Mouse (Mus musculus): ENCODE data around the gene Maco1. TPM values are rescaled to one million over a fixed set of nuclear protein-coding genes. Genes with fewer than 3 reads are reported as not detected.

The Maco1 gene
- polyA plus RNA-seq, 1 experiment from 2014 or later, result 35.0 TPM

DNA sequence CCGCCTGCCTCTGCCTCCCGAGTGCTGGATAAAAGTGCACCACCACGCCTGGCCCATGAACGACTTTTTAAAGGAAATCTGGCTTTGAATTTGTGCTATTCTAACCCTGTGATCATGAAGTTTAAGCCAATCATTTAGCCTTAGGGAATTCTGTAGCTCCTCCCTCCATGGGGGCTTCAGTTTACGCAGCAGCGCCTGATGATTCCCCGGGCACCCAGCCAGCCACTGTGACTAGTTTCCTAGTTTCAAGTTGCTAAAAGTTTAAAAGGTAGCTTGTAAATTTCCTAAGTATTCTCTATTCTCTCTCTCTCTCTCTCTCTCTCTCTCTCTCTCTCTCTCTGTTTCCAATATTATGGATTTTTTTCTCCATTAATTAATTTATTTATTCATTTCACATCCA, 76.9 kb downstream of the Maco1 start:
- whole genome bisulfite sequencing, result 79% methylated on average over 7 of the region's 7 CpGs
- DNase-seq (ENCODE audit: extremely low spot score, low spot score), result no peak
- H3K4me1 ChIP-seq, result peaks cover 30% of the 10 kb centered on the region
- H3K27me3 ChIP-seq (ENCODE audit: poor library complexity, severe bottlenecking), result no peaks in the 10 kb centered on the region; the same call in 1 of the 2 replicates
- no peaks in the 10 kb centered on the region for H3K9me3 ChIP-seq
- H3K4me3 ChIP-seq, result no peak overlapping the region
- H3K27ac ChIP-seq, result no peak overlapping the region
- no peaks in the 10 kb centered on the region for H3K36me3 ChIP-seq (replicated peaks)

DNA sequence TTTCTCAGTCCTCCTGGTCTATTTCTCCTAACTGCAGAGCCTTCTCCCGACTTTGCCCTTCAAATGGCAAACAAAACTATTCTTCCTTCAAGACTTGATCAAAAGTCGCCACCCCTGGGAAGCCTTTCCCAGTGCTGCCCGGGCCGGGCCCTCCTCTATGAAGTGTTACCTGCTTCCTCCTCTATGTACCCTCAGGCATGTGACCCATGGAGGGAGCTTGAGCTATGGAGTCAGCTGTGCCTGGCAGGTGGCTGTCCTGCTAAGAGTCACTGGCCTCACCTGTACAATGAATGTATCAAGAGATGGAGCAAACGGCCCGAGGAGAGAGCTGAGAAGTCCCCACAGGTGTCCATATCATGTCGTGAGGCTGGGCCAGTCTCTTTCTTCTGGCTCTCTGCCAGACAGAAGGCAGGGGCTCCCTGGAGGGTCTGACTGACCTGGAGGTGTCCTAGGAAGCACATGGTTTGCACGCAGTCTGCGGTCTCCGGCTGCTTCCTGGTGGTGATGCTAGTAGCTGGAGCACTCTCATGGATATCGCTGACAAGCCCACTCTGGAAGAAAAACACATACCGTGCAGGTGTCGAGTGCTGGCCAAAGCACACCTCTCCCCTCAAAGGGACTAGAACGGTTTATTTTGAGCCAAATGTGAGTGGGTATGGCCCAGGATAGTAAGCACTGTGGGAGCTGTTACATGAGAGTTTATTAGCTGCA, 77.8 kb downstream of the Maco1 start:
- WGBS, result 72% methylated on average over 14 of the region's 14 CpGs
- H3K27ac ChIP-seq, result no peak overlapping the region

DNA sequence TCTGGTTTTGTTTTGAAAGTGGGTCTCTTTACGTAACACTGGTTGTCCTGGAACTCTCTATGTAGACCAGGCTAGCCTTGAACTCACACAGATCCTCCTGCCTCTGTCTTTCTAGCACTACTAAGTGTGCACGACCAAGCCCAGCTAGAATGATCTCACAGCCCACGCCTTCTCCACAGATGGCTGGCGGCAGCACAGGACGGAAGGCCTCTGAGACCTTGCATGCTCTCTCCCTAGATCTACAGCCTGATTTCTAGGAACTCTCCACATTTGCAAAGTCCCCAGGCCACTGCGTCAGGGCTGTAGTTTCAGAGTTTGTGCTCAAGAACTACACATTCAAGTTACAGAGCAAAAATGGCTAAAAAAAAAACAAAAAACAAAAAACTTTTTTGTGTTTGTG, 79.0 kb downstream of the Maco1 start:
- Histone ChIP-seq H3K4me1 (peaks cover 18% of the 10 kb centered on the region), H3K27me3 (ENCODE audit: poor library complexity, severe bottlenecking) (peaks cover 14% of the 10 kb centered on the region), H3K36me3 (replicated peaks) (no peaks in the 10 kb centered on the region), H3K4me3 (no peak overlapping the region), H3K27ac (no peak overlapping the region), H3K9me3 (no peaks in the 10 kb centered on the region)
- no peak for DNase-seq (ENCODE audit: extremely low spot score, low spot score)
- 84% methylated on average over 6 of the region's 6 CpGs for WGBS

More for the DNA sequence above, 77.8 kb downstream of the Maco1 start:
- H3K36me3 ChIP-seq (replicated peaks), result no peaks in the 10 kb centered on the region
- no peak overlapping the region for H3K4me3 ChIP-seq
- no peaks in the 10 kb centered on the region for H3K9me3 ChIP-seq
- peaks cover 2% of the 10 kb centered on the region for H3K27me3 ChIP-seq (ENCODE audit: poor library complexity, severe bottlenecking)
- no peak for DNase-seq (ENCODE audit: extremely low spot score, low spot score)
- peaks cover 29% of the 10 kb centered on the region for H3K4me1 ChIP-seq

DNA sequence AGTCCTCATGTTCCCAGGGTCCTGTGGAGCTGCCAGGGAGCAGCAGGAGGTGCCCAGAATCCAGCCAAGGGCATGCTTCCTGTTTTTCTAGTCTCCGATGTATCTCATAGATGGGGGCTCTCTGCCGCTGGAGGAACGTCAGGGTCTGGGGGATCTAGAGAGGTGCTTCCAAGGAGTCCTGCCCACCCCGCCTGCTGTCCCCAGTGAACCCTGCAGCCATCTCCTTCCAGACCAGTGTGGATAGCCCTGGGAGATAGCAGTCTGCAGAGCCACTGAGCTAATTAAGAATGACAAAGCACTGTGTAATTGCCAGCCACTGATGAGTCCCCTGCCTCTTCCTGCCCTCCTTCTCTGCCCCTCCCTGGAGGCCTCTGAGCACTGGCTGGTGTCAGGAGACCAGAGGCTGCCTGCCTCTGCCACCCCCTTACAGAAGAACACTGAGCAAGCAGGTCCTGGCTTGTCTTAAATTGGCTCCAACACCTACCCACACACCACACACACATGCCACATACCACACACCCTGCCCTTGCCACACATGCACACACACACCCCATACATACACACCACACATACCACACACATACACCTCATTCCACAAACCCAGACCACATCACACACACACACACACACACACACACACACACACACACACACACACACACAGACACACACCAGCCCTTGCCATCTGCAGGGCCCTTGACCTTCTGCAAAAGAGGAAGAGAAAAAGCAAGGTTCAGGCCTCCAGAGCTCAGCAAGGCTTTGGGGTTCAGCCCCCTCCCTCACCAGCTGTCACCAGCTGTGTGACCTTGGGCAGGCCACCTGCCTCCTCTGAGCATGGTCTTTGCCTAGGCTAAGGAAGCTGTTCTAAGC, 80.1 kb downstream of the Maco1 start:
- Histone ChIP-seq H3K27ac (peak overlapping the region; percentile 40; the same call in 1 of the 2 replicates), H3K4me3 (no peak overlapping the region), H3K4me1 (peaks cover 24% of the 10 kb centered on the region), H3K9me3 (no peaks in the 10 kb centered on the region), H3K36me3 (replicated peaks) (no peaks in the 10 kb centered on the region), H3K27me3 (ENCODE audit: poor library complexity, severe bottlenecking) (peaks cover 24% of the 10 kb centered on the region)
- WGBS, result 42% methylated on average over 4 of the region's 4 CpGs
- no peak for DNase-seq (ENCODE audit: extremely low spot score, low spot score)

DNA sequence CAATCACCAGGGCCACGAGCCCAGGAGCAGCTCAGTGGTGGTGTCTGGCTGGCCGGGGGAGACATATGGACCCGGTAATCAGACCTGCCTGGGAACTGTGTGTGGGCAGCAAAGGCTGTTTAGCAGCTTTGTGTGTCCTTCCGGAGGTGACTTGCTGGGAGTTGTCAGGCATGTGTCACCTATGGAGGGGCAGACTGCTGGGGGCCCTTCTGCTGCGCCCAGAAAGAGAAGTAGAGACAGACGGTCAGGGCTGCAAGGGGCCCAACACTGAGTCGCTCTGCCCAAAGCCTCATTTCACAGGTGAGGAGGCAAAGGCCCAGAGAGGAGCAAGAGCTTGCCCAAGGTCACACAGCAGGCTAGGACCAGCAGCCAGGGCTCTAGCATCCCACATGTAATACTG, 83.3 kb downstream of the Maco1 start:
- no peak for DNase-seq (ENCODE audit: extremely low spot score, low spot score)
- WGBS, result 81% methylated on average over 7 of the region's 7 CpGs
- H3K4me1 ChIP-seq, result peaks cover 54% of the 10 kb centered on the region

DNA sequence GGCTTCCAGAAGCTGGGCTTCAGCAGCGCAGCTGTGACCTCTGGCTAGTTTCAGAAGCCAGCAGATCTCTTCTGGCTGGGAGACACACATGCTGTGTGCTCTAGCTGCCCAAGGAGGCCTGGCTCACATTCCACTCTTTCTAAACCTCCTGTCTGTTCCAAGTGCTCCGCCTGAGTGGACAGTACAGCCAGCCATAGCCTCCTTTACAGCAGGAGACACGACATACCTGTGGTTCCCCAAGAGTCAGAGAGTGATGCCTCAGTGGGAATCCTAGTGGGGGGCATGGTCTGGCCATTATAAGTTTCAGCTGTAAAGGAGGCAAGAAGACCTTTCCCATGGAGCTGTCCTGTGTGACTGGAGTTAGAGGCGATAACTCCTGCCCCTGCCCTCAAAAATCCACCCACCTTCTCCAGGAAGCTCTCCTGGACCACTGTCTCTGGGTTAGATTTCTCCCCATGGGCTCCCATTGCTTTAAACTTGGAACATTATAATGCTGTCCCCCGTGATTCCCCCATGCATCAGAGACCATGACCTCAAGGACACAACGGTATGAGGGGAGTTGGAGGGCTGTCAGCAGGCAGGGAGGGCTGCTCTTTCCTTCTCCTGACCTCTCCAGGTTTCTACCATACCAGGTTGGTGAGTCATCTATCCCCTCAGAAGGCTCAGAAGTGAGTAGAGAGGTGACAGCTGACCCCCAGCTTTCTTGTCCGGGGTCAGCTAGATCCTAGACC, 83.9 kb downstream of the Maco1 start:
- Histone ChIP-seq H3K27ac (no peak overlapping the region), H3K4me1 (peaks cover 60% of the 10 kb centered on the region), H3K27me3 (ENCODE audit: poor library complexity, severe bottlenecking) (peaks cover 57% of the 10 kb centered on the region), H3K36me3 (replicated peaks) (no peaks in the 10 kb centered on the region), H3K4me3 (no peak overlapping the region), H3K9me3 (no peaks in the 10 kb centered on the region)
- WGBS, result 71% methylated on average over 7 of the region's 7 CpGs
- no peak for DNase-seq (ENCODE audit: extremely low spot score, low spot score)

More for the DNA sequence above, 83.3 kb downstream of the Maco1 start:
- Histone ChIP-seq H3K4me3 (no peak overlapping the region), H3K27me3 (ENCODE audit: poor library complexity, severe bottlenecking) (peaks cover 51% of the 10 kb centered on the region), H3K27ac (no peak overlapping the region), H3K36me3 (replicated peaks) (no peaks in the 10 kb centered on the region), H3K9me3 (no peaks in the 10 kb centered on the region)

DNA sequence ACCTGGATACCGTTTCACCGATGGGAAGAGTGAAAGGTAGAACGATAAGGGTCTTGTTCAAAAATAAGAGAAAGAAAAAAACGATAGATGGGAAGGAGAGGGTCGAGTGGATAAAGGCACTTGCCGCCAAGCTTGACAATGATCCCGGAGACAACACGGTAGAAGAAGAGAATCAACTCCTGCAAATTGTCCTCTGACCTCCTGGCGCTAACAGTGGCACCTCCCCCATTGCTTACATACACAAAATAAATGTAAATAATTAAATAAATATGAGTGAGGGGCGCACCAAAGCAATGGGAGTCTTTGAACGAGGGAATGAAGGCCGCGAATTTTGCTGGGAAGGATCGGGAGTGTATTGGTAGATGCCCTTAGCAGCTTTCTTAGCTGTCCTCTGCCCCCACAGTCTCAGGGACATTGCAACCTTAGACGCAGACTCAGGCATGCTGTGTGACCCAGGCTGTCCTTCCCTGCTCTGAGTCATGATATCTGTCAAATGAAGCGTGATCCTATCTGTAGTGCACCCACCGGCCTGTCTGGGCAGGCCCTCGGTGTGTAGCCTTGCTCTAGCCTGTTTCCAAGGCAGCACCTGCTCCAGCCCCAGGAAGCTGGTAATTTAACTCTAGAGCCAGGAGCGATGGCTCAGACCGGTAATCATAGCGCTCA, 84.8 kb downstream of the Maco1 start:
- 13% methylated on average over 21 of the region's 21 CpGs for WGBS
- Histone ChIP-seq H3K36me3 (replicated peaks) (no peaks in the 10 kb centered on the region), H3K9me3 (no peaks in the 10 kb centered on the region), H3K27ac (peak overlapping the region; percentile 87), H3K27me3 (ENCODE audit: poor library complexity, severe bottlenecking) (peaks cover 60% of the 10 kb centered on the region), H3K4me3 (peak overlapping the region; percentile 90), H3K4me1 (peaks cover 63% of the 10 kb centered on the region)
- DNase-seq (ENCODE audit: extremely low spot score, low spot score), result no peak

DNA sequence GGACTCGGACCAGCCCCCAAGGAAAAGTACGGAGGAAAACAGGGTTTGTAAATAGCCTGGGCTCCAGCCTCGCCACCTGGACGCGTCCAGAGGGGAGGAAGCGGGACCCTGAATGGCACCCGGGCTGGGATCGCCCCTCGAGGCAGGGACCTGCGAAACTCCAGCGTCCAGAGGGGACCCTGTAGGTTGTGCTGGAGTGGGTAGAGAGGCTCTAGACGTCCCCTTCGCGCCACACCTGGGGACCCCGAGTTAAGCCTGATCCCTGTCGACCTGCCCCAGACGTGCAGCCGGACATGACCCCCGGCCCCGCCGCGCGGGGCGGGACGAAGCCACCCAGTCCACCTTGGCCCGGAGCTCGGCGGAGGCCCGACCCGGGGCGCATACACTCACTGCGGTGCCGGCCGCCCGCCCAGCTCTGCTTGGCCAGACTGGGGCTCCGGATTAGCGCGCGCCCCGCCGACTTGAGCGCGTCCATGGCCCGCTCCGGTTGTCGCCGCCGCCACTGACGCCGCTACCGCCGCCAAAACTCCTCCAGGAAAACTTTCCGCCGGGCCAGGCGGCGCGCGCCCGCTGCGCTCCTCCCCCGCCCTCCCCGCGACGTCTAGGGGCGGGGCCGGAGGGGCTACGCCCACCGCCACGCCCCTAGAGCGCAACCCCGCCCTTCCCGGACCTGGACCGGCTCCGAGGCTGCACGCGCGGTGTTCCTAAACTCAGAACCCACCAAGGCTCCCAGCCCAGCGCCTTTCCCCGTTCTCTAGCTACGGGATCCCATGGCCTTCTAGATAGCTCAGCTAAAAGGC, 85.5 kb downstream of the Maco1 start, which contains the start of gene Ldlrap1:
Ldlrap1 (minus strand) TSS at position 599 of the 800 bp plus-strand sequence.
- under 1% methylated on average over 80 of the region's 80 CpGs for WGBS
- peak within 1 kb of the TSS; percentile 87 for H3K27ac ChIP-seq
- peaks cover 60% of the 10 kb centered on the region for H3K27me3 ChIP-seq (ENCODE audit: poor library complexity, severe bottlenecking)

DNA sequence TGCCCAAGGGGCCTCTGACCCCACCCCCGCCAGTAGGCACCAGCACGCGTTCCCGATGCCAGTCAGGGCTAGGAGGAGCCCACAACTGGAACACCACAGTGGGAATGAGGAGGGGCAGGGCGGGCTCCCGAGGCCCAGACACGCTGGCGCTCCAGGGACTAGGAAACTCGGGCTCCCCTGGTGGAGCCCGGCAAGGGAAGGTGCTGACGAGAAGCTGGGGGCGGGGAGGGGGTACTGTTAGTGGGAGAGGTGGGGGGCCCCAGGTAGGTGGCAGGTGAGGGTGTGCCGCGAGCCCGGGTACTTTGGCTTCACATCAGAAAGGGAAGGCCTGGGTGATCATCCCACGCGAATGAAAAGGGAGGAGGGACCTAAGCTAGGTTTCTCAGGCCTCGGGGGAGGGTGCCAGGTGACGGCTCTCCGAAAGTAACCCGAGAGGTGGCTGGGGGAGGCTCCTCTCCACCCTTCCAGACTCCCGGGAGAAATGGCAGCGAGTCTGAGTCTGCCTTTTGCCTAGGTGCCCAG, 86.2 kb downstream of the Maco1 start:
- DNase-seq (ENCODE audit: extremely low spot score, low spot score), result no peak
- Histone ChIP-seq H3K36me3 (replicated peaks) (no peaks in the 10 kb centered on the region), H3K27me3 (ENCODE audit: poor library complexity, severe bottlenecking) (peaks cover 60% of the 10 kb centered on the region), H3K9me3 (no peaks in the 10 kb centered on the region), H3K4me1 (peaks cover 52% of the 10 kb centered on the region), H3K27ac (peak overlapping the region; percentile 87), H3K4me3 (peak overlapping the region; percentile 90)
- 1% methylated on average over 23 of the region's 23 CpGs for WGBS

More for the DNA sequence above, 85.5 kb downstream of the Maco1 start, which contains the start of gene Ldlrap1:
- peak; percentile 72 for DNase-seq (ENCODE audit: extremely low spot score, low spot score)
- Histone ChIP-seq H3K4me1 (peaks cover 56% of the 10 kb centered on the region), H3K4me3 (peak within 1 kb of the TSS; percentile 90), H3K9me3 (no peaks in the 10 kb centered on the region), H3K36me3 (replicated peaks) (no peaks in the 10 kb centered on the region)

DNA sequence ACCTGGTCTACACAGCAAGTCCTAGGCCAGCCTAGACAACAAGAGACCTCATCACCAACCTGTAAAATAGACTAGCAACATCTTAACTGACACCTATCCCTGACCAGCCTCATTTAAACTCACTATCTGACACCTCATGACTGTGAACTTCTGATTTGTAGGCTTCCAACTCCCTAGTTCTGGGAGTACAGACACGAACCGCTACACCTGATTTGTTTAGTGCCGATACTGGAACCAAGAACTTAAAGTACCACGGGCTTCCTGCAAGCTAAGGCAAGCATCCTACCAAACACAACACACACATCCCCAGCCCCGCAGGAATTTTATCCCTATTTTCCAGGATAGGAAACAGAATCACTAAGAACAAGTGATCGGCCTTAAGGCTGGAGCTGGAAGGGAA, 86.9 kb downstream of the Maco1 start:
- no peaks in the 10 kb centered on the region for H3K36me3 ChIP-seq (replicated peaks)
- 75% methylated on average over 6 of the region's 6 CpGs for WGBS
- no peak for DNase-seq (ENCODE audit: extremely low spot score, low spot score)
- no peaks in the 10 kb centered on the region for H3K9me3 ChIP-seq
- peaks cover 60% of the 10 kb centered on the region for H3K27me3 ChIP-seq (ENCODE audit: poor library complexity, severe bottlenecking)
- no peak overlapping the region for H3K27ac ChIP-seq
- H3K4me3 ChIP-seq, result peak overlapping the region; percentile 90
- H3K4me1 ChIP-seq, result peaks cover 52% of the 10 kb centered on the region

DNA sequence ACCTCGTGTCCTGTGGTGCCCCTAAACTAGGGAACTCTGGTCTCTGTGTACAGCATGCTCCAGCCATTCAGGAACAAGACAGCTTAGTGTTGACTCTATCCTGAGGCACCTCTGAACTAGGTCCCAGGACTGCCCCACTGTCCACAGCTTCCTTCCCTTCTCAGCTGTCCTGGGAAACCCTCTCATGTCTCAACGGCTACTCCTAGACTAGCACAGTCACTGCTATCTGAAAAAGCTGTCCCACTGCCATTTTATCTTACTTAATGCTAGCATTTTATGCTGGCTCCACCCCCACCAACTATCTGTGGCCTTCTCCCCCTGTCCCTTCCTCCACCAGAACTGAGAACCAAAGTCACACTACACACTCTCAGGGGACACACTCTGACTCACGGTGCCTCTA, 88.8 kb downstream of the Maco1 start:
- DNase-seq (ENCODE audit: extremely low spot score, low spot score), result no peak
- Histone ChIP-seq H3K4me1 (peaks cover 72% of the 10 kb centered on the region), H3K36me3 (replicated peaks) (no peaks in the 10 kb centered on the region), H3K9me3 (no peaks in the 10 kb centered on the region), H3K27ac (no peak overlapping the region), H3K4me3 (no peak overlapping the region), H3K27me3 (ENCODE audit: poor library complexity, severe bottlenecking) (peaks cover 47% of the 10 kb centered on the region)
- 85% methylated on average over 3 of the region's 3 CpGs for WGBS

Data from forebrain, embryonic 10.5 days (tissue).